Mouse (Mus musculus) macrophage (primary cell): Measurements from ENCODE around the gene Cyp26b1. TPM values are rescaled to one million over a fixed set of nuclear protein-coding genes. Genes with fewer than 3 reads are reported as not detected.
"Not testable (repeated sequence)": the region's sequence is repeated elsewhere in the genome, so short reads cannot be mapped to it uniquely, and the experiment has no call there.

Source experiments
- H3K27ac ChIP-seq: fragments of 350-480 bp; formaldehyde crosslinking; 2 replicates; pipeline ENCODE4 v1.9.0; 2021
- H3K36me3 ChIP-seq: fragments of 350-480 bp; formaldehyde crosslinking; 2 replicates; pipeline ENCODE4 v1.9.0; 2021; ENCODE audit errors: inconsistent target
- H3K4me3 ChIP-seq: fragments of 350-480 bp; formaldehyde crosslinking; 2 replicates; pipeline ENCODE4 v1.9.0; 2021; ENCODE audit errors: inconsistent target
- H3K79me2 ChIP-seq: fragments of 350-480 bp; formaldehyde crosslinking; 2 replicates; pipeline ENCODE4 v1.9.0; 2021; ENCODE audit errors: inconsistent target
- WGBS: methylation state at CpG from one replicate; pipeline ENCODE4 v1.1.7; 2026; ENCODE audit warnings: inconsistent platforms; ENCODE audit not compliant: missing documents; 5-methylcytosine and 5-hydroxymethylcytosine counted together
- polyA plus RNA-seq: library from polyadenylated mRNA; stranded (reverse); fragments of 250-400 nt; gene quantifications from 3 replicates; pipeline ENCODE4 v1.2.4, GENCODE M21; 2018; ENCODE audit warnings: inconsistent platforms
- total RNA-seq, 78 experiments: library from RNA; depleted of rRNA; stranded (reverse); fragments of 250-400 nt; gene quantifications; 1 replicate in 9 of 78; 2 replicates in 24 of 78; 3 replicates in 43 of 78; 4 replicates in 2 of 78; pipeline ENCODE4 v1.2.4; 2018; ENCODE audit warnings: inconsistent platforms in 56 of 78

The Cyp26b1 gene
- under 1 TPM in 20 of 26 experiments, not detected in 6; 0.13 to 0.93 (median 0.35) TPM for total RNA-seq (2018; cell fraction: chromatin; rRNA removed)
- under 1 TPM in 5 of 26 experiments, not detected in 21; 0.03 to 0.04 (median 0.03) TPM for total RNA-seq (2018; cell fraction: cytosol; rRNA removed)
- under 1 TPM in 12 of 26 experiments, not detected in 14; 0.12 to 0.82 (median 0.22) TPM for total RNA-seq (2018; cell fraction: nucleus; rRNA removed)
- polyA plus RNA-seq = 0.03 to 0.07 TPM in 2 of 3 replicates, not detected in the other

GRCm38 (mm10) chr6:84593693-84594092 lies at the start of gene Cyp26b1:
Cyp26b1 (minus strand) TSS chr6:84593908.
- Histone ChIP-seq H3K4me3 (no peak within 1 kb of the TSS), H3K36me3 (no peaks in the 10 kb centered on the region)
- 88% methylated on average over 10 of the region's 10 CpGs for WGBS

DNA sequence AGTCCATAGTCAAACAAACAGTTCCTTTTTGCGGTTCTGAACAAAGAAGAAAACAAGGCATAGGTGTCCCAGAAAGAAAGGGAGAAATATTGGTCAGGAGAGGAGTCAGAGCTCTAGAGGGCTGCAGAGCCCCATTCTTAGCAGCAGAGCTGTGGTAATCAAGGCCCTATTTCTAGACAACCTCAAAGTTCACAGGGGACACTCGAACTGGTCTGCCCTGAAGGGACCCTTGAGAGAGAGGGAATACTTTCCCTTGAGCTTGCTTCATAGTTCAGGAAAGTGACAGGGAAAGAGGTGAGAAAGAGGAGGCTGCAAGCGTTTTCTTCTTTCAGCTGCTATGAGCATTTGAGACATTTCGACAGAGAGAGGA lies 47.3 kb upstream of the Cyp26b1 start:
- H3K4me3 ChIP-seq = no peak overlapping the region
- no peak overlapping the region for H3K27ac ChIP-seq
- H3K36me3 ChIP-seq = no peaks in the 10 kb centered on the region
- H3K79me2 ChIP-seq = no peaks in the 10 kb centered on the region
- WGBS = 44% methylated on average over 4 of the region's 4 CpGs

More at GRCm38 (mm10) chr6:84593693-84594092, at the start of gene Cyp26b1:
- Histone ChIP-seq H3K27ac (no peak within 1 kb of the TSS), H3K79me2 (no peaks in the 10 kb centered on the region)

GRCm38 (mm10) chr6:84640324-84641061 lies 46.8 kb upstream of the Cyp26b1 start:
- Histone ChIP-seq H3K4me3 (no peak overlapping the region), H3K36me3 (no peaks in the 10 kb centered on the region), H3K79me2 (no peaks in the 10 kb centered on the region), H3K27ac (0 out of 2 replicates have a peak overlapping the region, but pooled peaks have one; percentile 5)
- WGBS = 52% methylated on average over 7 of the region's 9 CpGs

DNA sequence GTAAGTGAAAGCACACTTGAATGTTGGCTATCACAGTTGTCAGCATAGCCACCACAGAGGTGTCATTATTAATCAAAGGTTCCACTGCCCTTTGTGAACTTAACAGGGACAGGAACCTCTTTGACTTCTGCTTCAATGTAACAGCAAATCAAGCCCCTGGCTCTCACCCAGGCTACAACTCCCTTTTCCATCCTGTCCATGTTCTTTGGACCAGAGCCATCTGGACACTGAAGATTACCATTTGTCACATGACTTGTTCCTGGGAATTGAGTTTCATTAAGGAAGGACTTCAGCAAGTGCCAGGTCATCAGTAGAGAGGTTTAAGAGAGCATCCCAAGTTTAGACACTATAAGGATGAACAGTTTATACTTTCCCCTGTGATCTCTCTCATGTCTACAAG lies 44.5 kb upstream of the Cyp26b1 start:
- Histone ChIP-seq H3K27ac (no peak overlapping the region), H3K79me2 (no peaks in the 10 kb centered on the region), H3K36me3 (no peaks in the 10 kb centered on the region), H3K4me3 (no peak overlapping the region)

DNA sequence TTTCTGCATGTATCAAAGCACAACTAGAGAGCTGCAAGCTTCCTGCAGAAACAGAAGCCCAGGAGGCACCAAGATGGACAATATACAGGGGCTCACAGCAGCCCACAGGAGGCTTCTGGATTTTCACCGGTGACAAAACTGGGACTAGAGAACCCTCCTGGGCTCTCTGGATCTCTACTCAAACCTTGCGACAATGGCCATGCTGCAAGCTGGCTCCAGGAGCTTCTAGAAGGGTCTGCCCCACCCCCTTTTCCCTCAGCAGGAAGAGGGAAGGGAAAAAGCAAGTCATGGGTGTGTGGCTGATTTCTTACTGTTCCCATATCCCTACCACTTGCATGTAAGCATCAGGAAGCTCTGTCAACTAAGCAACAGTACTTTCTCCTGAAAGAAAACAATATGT lies 37.9 kb upstream of the Cyp26b1 start:
- Histone ChIP-seq H3K27ac (no peak overlapping the region), H3K79me2 (no peaks in the 10 kb centered on the region), H3K36me3 (no peaks in the 10 kb centered on the region), H3K4me3 (no peak overlapping the region)
- 100% methylated on average over 2 of the region's 2 CpGs for WGBS

GRCm38 (mm10) chr6:84630276-84630675 lies 36.6 kb upstream of the Cyp26b1 start:
- Histone ChIP-seq H3K27ac (no peak overlapping the region), H3K36me3 (no peaks in the 10 kb centered on the region), H3K4me3 (no peak overlapping the region), H3K79me2 (no peaks in the 10 kb centered on the region)
- WGBS = 94% methylated on average over 1 of the region's 1 CpGs

DNA sequence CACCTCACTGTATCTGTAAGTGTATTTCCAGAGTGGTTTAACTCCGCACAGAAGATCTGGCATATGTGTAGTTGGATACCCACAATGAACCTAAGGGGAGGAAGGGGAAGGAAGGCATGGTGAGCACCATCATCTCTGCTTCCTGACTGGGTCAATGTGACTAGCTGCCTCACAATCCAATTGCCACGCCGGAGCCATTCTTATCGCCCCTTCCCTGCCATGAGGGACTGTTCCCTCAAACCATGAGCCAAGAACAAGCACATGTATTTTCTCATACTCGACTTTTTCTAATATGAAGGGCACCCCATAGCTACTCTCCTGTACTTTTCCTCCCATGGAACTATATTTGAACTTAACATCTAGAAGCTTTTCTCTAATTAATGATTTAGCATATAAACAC lies 35.1 kb upstream of the Cyp26b1 start:
- WGBS = 93% methylated on average over 5 of the region's 5 CpGs
- Histone ChIP-seq H3K27ac (no peak overlapping the region), H3K36me3 (no peaks in the 10 kb centered on the region), H3K4me3 (no peak overlapping the region), H3K79me2 (no peaks in the 10 kb centered on the region)

GRCm38 (mm10) chr6:84626398-84626797 lies 32.7 kb upstream of the Cyp26b1 start:
- Histone ChIP-seq H3K4me3 (no peak overlapping the region), H3K27ac (no peak overlapping the region), H3K36me3 (no peaks in the 10 kb centered on the region), H3K79me2 (no peaks in the 10 kb centered on the region)
- WGBS = 94% methylated on average over 2 of the region's 2 CpGs

DNA sequence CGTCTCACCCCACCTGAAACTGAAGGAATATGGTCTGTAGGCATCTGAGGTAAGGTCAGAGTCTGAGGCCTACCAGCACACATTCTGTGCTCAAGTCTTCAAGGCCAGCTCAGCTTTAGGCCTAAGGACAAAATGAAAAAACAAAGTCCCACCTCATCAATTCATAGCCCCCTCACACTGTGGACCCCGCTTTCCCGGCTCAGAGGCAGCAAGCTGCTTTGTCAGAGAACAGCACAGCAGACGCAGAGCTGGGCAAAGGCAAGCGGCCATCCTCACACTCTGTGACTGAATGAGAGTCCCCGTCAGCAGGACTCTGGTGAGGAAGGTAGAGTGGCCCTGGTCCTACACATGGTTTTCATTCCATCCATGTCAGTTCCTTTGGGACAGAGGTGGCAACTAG lies 25.5 kb upstream of the Cyp26b1 start:
- H3K36me3 ChIP-seq = no peaks in the 10 kb centered on the region
- 96% methylated on average over 5 of the region's 6 CpGs for WGBS
- H3K4me3 ChIP-seq = no peak overlapping the region
- H3K27ac ChIP-seq = no peak overlapping the region
- no peaks in the 10 kb centered on the region for H3K79me2 ChIP-seq

DNA sequence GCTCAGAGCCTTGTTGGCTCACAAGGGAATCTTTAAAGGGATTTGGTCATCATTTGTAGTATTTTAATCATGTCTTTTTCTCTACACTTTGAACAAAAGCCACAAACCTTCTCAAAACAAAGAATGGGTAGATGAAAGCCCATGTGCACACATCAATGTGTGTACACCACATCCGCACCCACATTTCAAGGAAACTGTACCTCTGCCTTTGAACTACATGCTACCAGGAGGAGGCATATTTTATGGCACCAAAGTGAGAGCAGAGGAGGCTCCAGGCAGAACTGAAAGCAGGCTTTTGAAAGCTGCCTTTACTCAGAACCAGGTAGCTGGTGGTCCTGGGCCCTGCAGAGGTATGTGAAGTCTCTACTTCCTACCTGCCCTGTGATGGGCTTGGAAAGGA lies 23.3 kb upstream of the Cyp26b1 start:
- Histone ChIP-seq H3K79me2 (no peaks in the 10 kb centered on the region), H3K4me3 (no peak overlapping the region), H3K36me3 (no peaks in the 10 kb centered on the region), H3K27ac (no peak overlapping the region)
- 100% methylated on average over 1 of the region's 1 CpGs for WGBS

GRCm38 (mm10) chr6:84616586-84616985 lies 22.9 kb upstream of the Cyp26b1 start:
- no peaks in the 10 kb centered on the region for H3K36me3 ChIP-seq
- WGBS = 100% methylated on average over 1 of the region's 1 CpGs

GRCm38 (mm10) chr6:84613561-84613960 lies 19.9 kb upstream of the Cyp26b1 start:
- Histone ChIP-seq H3K4me3 (no peak overlapping the region), H3K36me3 (no peaks in the 10 kb centered on the region), H3K27ac (no peak overlapping the region), H3K79me2 (no peaks in the 10 kb centered on the region)
- WGBS = 98% methylated on average over 3 of the region's 3 CpGs

More at GRCm38 (mm10) chr6:84616586-84616985, 22.9 kb upstream of the Cyp26b1 start:
- Histone ChIP-seq H3K79me2 (no peaks in the 10 kb centered on the region), H3K27ac (no peak overlapping the region), H3K4me3 (no peak overlapping the region)

DNA sequence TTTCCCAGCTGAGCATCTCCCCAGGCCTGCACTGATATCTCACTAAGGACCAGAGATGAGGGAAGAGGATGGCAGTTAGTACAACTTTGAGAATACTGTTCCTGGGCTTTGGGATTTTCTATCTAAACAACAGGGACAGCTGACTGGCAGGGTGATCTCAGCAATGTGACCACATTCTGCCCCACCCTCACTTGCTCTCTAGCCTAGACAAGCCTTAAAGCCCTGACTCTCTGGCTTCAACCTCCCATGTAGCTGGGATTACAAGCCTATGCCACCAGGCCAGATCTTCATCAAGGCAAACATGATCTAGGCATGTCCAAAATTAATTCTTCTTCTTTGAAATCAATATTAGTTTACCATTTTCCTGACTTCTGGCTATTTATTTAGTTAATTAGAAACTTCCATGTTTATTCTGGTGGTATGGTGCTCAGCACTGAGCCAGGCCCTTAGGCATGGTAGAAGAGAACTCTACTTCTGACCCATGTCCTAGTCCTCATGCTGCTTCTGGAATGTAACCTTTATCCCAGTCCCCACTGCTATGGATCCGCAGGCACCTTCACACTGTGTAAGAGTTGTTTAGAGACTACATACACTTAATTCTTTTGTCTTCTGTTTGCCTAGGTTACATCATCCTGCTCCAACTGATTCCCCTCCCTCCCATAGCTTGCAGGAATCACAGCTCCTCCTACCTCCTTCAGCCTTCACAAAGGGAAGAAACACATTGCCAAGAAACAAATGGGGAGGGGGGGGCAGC lies 7.6 kb upstream of the Cyp26b1 start:
- 86% methylated on average over 1 of the region's 1 CpGs for WGBS
- Histone ChIP-seq H3K27ac (no peak overlapping the region), H3K36me3 (no peaks in the 10 kb centered on the region), H3K79me2 (no peaks in the 10 kb centered on the region), H3K4me3 (no peak overlapping the region)

- H3K36me3 ChIP-seq, H3K79me2 ChIP-seq, H3K27ac ChIP-seq, H3K4me3 ChIP-seq: not testable (repeated sequence)
- 94% methylated on average over 3 of the region's 3 CpGs for whole genome bisulfite sequencing
Observed at GRCm38 (mm10) chr6:84599296-84599695, 5.6 kb upstream of the Cyp26b1 start.

- WGBS = 93% methylated on average over 3 of the region's 3 CpGs
- Histone ChIP-seq H3K79me2 (no peaks in the 10 kb centered on the region), H3K4me3 (no peak overlapping the region), H3K27ac (no peak overlapping the region), H3K36me3 (no peaks in the 10 kb centered on the region)
Observed at GRCm38 (mm10) chr6:84598725-84599124, 5.0 kb upstream of the Cyp26b1 start.
